Mouse (Mus musculus) neural tube, embryonic 14.5 days (tissue): ENCODE measurements around the gene Plxnc1. TPM values are rescaled to one million over a fixed set of nuclear protein-coding genes. Genes with fewer than 3 reads are reported as not detected.

Source experiments
- ATAC-seq: fragments of 200-750 bp; cut with Nextera tagmentation; 2 replicates; pipeline ENCODE4 v1.8.0; 2017; ENCODE audit warnings: low read depth, mild to moderate bottlenecking, moderate TSS enrichment, moderate library complexity
- H3K27ac ChIP-seq: fragments of 300-500 bp; sonication (generic); 2 replicates; pipeline ENCODE4 v1.5.1; 2014; ENCODE audit warnings: low read depth, mild to moderate bottlenecking, control low read depth, low read length, moderate library complexity, mixed read lengths
- H3K27me3 ChIP-seq: fragments of 300-500 bp; sonication (generic); 2 replicates; pipeline ENCODE4 v1.6.1; 2014; ENCODE audit warnings: low read length; ENCODE audit not compliant: control insufficient read depth, insufficient read depth
- H3K36me3 ChIP-seq: fragments of 300-500 bp; sonication (generic); 2 replicates; pipeline ENCODE4 v1.6.1; 2014; ENCODE audit warnings: low read length, mixed read lengths; ENCODE audit not compliant: control insufficient read depth, insufficient read depth
- H3K4me1 ChIP-seq: fragments of 300-500 bp; sonication (generic); 2 replicates; pipeline ENCODE4 v1.6.1; 2014; ENCODE audit warnings: low read length; ENCODE audit not compliant: control insufficient read depth, insufficient read depth
- H3K4me2 ChIP-seq: fragments of 300-500 bp; sonication (generic); 2 replicates; pipeline ENCODE4 v1.6.1; 2014; ENCODE audit warnings: mild to moderate bottlenecking, low read depth, low read length, control low read depth
- H3K4me3 ChIP-seq: fragments of 300-500 bp; sonication (generic); 2 replicates; pipeline ENCODE4 v1.5.1; 2014; ENCODE audit warnings: low read depth, low read length, control low read depth, mixed read lengths
- H3K9ac ChIP-seq: fragments of 300-500 bp; sonication (generic); replicated peaks from 2 replicates; pipeline ENCODE4 v1.6.1; 2014; ENCODE audit warnings: low read depth, mild to moderate bottlenecking, control low read depth, low read length, mixed read lengths
- H3K9me3 ChIP-seq: fragments of 300-500 bp; sonication (generic); 2 replicates; pipeline ENCODE4 v1.6.1; 2016; ENCODE audit warnings: low read length; ENCODE audit not compliant: control insufficient read depth
- WGBS: fragments of 180-500 bp; shearing (Covaris S2); extraction: QIAGEN DNeasy Blood & Tissue Kit; methylation state at CpG from one replicate; pipeline ENCODE4 v1.1.7; 2014; 5-methylcytosine and 5-hydroxymethylcytosine counted together
- polyA plus RNA-seq: library from polyadenylated mRNA; unstranded; fragments of >200 nt; fragmentation: Nextera tagmentation; extraction: Ambion mirVana; gene quantifications from 2 replicates; pipeline ENCODE4 v1.2.1, GENCODE M21; 2014

Gene Plxnc1
- polyA plus RNA-seq, 1 experiment from 2014 or later = 15.7 TPM

GRCm38 (mm10) chr10:94978265-94978822 lies 33.7 kb upstream of the Plxnc1 start:
- Histone ChIP-seq H3K4me3 (no peak overlapping the region), H3K9me3 (no peaks in the 10 kb centered on the region), H3K36me3 (no peaks in the 10 kb centered on the region), H3K27ac (peak overlapping the region; percentile 40; the same call in 1 of the 2 replicates), H3K9ac (0 out of 2 replicates have a peak overlapping the region, but pooled peaks have one; percentile 32), H3K27me3 (no peaks in the 10 kb centered on the region), H3K4me1 (peaks cover 10% of the 10 kb centered on the region), H3K4me2 (no peak overlapping the region; the same call in 1 of the 2 replicates)
- 21% methylated on average over 5 of the region's 5 CpGs for WGBS
- ATAC-seq = peak; percentile 73; the same call in 1 of the 2 replicates

GRCm38 (mm10) chr10:94976329-94976728 lies 31.7 kb upstream of the Plxnc1 start:
- H3K4me3 ChIP-seq = no peak overlapping the region
- H3K9ac ChIP-seq = no peak overlapping the region
- no peak overlapping the region for H3K4me2 ChIP-seq
- no peaks in the 10 kb centered on the region for H3K36me3 ChIP-seq
- H3K27me3 ChIP-seq = no peaks in the 10 kb centered on the region
- WGBS = 61% methylated on average over 5 of the region's 5 CpGs
- peaks cover 7% of the 10 kb centered on the region for H3K4me1 ChIP-seq
- no peaks in the 10 kb centered on the region for H3K9me3 ChIP-seq
- ATAC-seq = no peak
- H3K27ac ChIP-seq = no peak overlapping the region

GRCm38 (mm10) chr10:94975099-94975496 lies 30.5 kb upstream of the Plxnc1 start:
- no peaks in the 10 kb centered on the region for H3K27me3 ChIP-seq
- no peak overlapping the region for H3K4me3 ChIP-seq
- no peak overlapping the region for H3K9ac ChIP-seq
- ATAC-seq = no peak
- H3K4me1 ChIP-seq = peaks cover 7% of the 10 kb centered on the region
- 55% methylated on average over 4 of the region's 4 CpGs for WGBS
- no peak overlapping the region for H3K27ac ChIP-seq
- no peaks in the 10 kb centered on the region for H3K9me3 ChIP-seq
- no peaks in the 10 kb centered on the region for H3K36me3 ChIP-seq
- H3K4me2 ChIP-seq = no peak overlapping the region

GRCm38 (mm10) chr10:94974345-94975098 lies 29.9 kb upstream of the Plxnc1 start:
- no peaks in the 10 kb centered on the region for H3K9me3 ChIP-seq
- H3K36me3 ChIP-seq = no peaks in the 10 kb centered on the region
- H3K4me1 ChIP-seq = peaks cover 7% of the 10 kb centered on the region
- ATAC-seq = no peak
- no peak overlapping the region for H3K4me2 ChIP-seq
- 68% methylated on average over 9 of the region's 9 CpGs for WGBS
- H3K9ac ChIP-seq = no peak overlapping the region
- no peak overlapping the region for H3K4me3 ChIP-seq
- H3K27me3 ChIP-seq = no peaks in the 10 kb centered on the region
- no peak overlapping the region for H3K27ac ChIP-seq

GRCm38 (mm10) chr10:94971625-94972161 lies 27.1 kb upstream of the Plxnc1 start:
- no peaks in the 10 kb centered on the region for H3K27me3 ChIP-seq
- no peak overlapping the region for H3K4me2 ChIP-seq
- no peaks in the 10 kb centered on the region for H3K4me1 ChIP-seq
- 80% methylated on average over 3 of the region's 3 CpGs for WGBS
- H3K27ac ChIP-seq = no peak overlapping the region
- ATAC-seq = no peak
- H3K36me3 ChIP-seq = no peaks in the 10 kb centered on the region
- H3K9me3 ChIP-seq = no peaks in the 10 kb centered on the region
- no peak overlapping the region for H3K4me3 ChIP-seq
- no peak overlapping the region for H3K9ac ChIP-seq

- no peak for ATAC-seq
- WGBS = 81% methylated on average over 6 of the region's 6 CpGs
- no peak overlapping the region for H3K9ac ChIP-seq
- no peak overlapping the region for H3K27ac ChIP-seq
- H3K4me3 ChIP-seq = no peak overlapping the region
- H3K9me3 ChIP-seq = no peaks in the 10 kb centered on the region
- no peaks in the 10 kb centered on the region for H3K4me1 ChIP-seq
- H3K4me2 ChIP-seq = no peak overlapping the region
- H3K36me3 ChIP-seq = no peaks in the 10 kb centered on the region
- H3K27me3 ChIP-seq = no peaks in the 10 kb centered on the region
Measured at GRCm38 (mm10) chr10:94970221-94970620, 25.6 kb upstream of the Plxnc1 start.

- no peaks in the 10 kb centered on the region for H3K9me3 ChIP-seq
- no peak overlapping the region for H3K9ac ChIP-seq
- no peak overlapping the region for H3K4me2 ChIP-seq
- no peak overlapping the region for H3K27ac ChIP-seq
- no peak for ATAC-seq
- 88% methylated on average over 7 of the region's 7 CpGs for WGBS
- no peak overlapping the region for H3K4me3 ChIP-seq
- no peaks in the 10 kb centered on the region for H3K36me3 ChIP-seq
- H3K4me1 ChIP-seq = no peaks in the 10 kb centered on the region
- no peaks in the 10 kb centered on the region for H3K27me3 ChIP-seq
Measured at GRCm38 (mm10) chr10:94967468-94967867, 22.8 kb upstream of the Plxnc1 start.

GRCm38 (mm10) chr10:94966789-94967188 lies 22.2 kb upstream of the Plxnc1 start:
- H3K9ac ChIP-seq = no peak overlapping the region
- H3K4me3 ChIP-seq = no peak overlapping the region
- no peak for ATAC-seq
- over 99% methylated on average over 7 of the region's 7 CpGs for WGBS
- no peak overlapping the region for H3K4me2 ChIP-seq
- H3K36me3 ChIP-seq = no peaks in the 10 kb centered on the region
- no peaks in the 10 kb centered on the region for H3K4me1 ChIP-seq
- no peaks in the 10 kb centered on the region for H3K27me3 ChIP-seq
- no peaks in the 10 kb centered on the region for H3K9me3 ChIP-seq
- H3K27ac ChIP-seq = no peak overlapping the region

- H3K27me3 ChIP-seq = no peaks in the 10 kb centered on the region
- 87% methylated on average over 3 of the region's 3 CpGs for WGBS
- H3K4me1 ChIP-seq = no peaks in the 10 kb centered on the region
Measured at GRCm38 (mm10) chr10:94965093-94965492, 20.5 kb upstream of the Plxnc1 start.

More at GRCm38 (mm10) chr10:94965093-94965492, 20.5 kb upstream of the Plxnc1 start:
- Histone ChIP-seq H3K27ac (no peak overlapping the region), H3K9ac (no peak overlapping the region), H3K36me3 (no peaks in the 10 kb centered on the region), H3K4me2 (no peak overlapping the region), H3K9me3 (no peaks in the 10 kb centered on the region), H3K4me3 (no peak overlapping the region)
- ATAC-seq = no peak
